Mouse (Mus musculus) spleen, adult 2 months (tissue): ENCODE measurements around the gene Mrps15.

ENCODE experiments used
- CTCF ChIP-seq: fragments of 200-500 bp; IDR thresholded peaks from 2 replicates; pipeline ENCODE4 v1.5.1; 2011; ENCODE audit warnings: mild to moderate bottlenecking, inconsistent platforms; ENCODE audit not compliant: insufficient read depth, insufficient read length, insufficient replicate concordance; ENCODE audit errors: extremely low read depth
- POLR2A ChIP-seq: fragments of 200-500 bp; IDR thresholded peaks from 2 replicates; pipeline ENCODE4 v1.6.1; 2011; ENCODE audit warnings: low read depth, low read length, inconsistent platforms

DNA sequence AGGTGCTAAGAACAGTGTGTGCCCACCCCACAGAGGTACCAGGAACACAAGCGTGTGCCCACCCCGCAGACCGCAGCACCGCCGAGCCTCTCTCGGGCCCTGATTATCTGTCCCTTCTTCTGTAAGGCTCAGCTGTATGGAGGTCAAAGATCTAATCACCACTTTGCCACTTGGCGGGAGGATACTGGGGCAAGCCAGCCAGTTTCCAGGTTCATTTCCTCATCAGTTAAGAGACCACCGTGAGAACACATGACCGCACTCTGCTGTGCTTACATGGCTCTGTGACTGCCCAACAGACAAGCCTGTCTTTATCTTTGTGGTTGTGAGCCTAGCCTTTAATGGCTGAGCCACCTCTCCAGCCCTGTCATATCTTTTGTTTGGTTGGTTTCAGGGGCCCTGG, 36.3 kb downstream of the Mrps15 start:
- TF ChIP-seq CTCF, result no peak
- no peak for TF ChIP-seq POLR2A
